Mouse (Mus musculus) stomach, embryonic 14.5 days (tissue): ENCODE data around the gene Pbx1. TPM values are rescaled to one million over a fixed set of nuclear protein-coding genes. Genes with fewer than 3 reads are reported as not detected.

Experiments
- ATAC-seq: fragments of 200-750 bp; cut with Nextera tagmentation; 2 replicates; pipeline ENCODE4 v1.8.0; 2017; ENCODE audit warnings: low read depth, moderate TSS enrichment; ENCODE audit not compliant: insufficient number of reproducible peaks, insufficient read depth, low FRiP score
- H3K27ac ChIP-seq: fragments of 300-500 bp; sonication (generic); 2 replicates; pipeline ENCODE4 v1.5.1; 2014; ENCODE audit warnings: mild to moderate bottlenecking, low read length, moderate library complexity, mixed read lengths
- H3K27me3 ChIP-seq: fragments of 300-500 bp; sonication (generic); 2 replicates; pipeline ENCODE4 v1.6.1; 2014; ENCODE audit warnings: low read length, control low read depth, mixed read lengths; ENCODE audit not compliant: control insufficient read depth, insufficient read depth
- H3K36me3 ChIP-seq: fragments of 300-500 bp; sonication (generic); 2 replicates; pipeline ENCODE4 v1.6.1; 2014; ENCODE audit warnings: mild to moderate bottlenecking, control low read depth, low read length, moderate library complexity, mixed read lengths; ENCODE audit not compliant: control insufficient read depth, insufficient read depth
- H3K4me1 ChIP-seq: fragments of 300-500 bp; sonication (generic); 2 replicates; pipeline ENCODE4 v1.6.1; 2014; ENCODE audit warnings: low read length, control low read depth, mixed read lengths; ENCODE audit not compliant: control insufficient read depth, insufficient read depth
- H3K4me2 ChIP-seq: fragments of 300-500 bp; sonication (generic); replicated peaks from 2 replicates; pipeline ENCODE4 v1.6.1; 2014; ENCODE audit warnings: low read depth, low read length, control low read depth
- H3K4me3 ChIP-seq: fragments of 300-500 bp; sonication (generic); 2 replicates; pipeline ENCODE4 v1.5.1; 2014; ENCODE audit warnings: low read depth, low read length, control low read depth
- H3K9ac ChIP-seq: fragments of 300-500 bp; sonication (generic); replicated peaks from 2 replicates; pipeline ENCODE4 v1.6.1; 2014; ENCODE audit warnings: low read depth, mild to moderate bottlenecking, control low read depth, low read length, moderate library complexity, mixed read lengths
- H3K9me3 ChIP-seq: fragments of 300-500 bp; sonication (generic); 2 replicates; pipeline ENCODE4 v1.6.1; 2016; ENCODE audit warnings: low read depth, low read length, control low read depth; ENCODE audit not compliant: control insufficient read depth
- WGBS: fragments of 180-500 bp; shearing (Covaris S2); extraction: QIAGEN DNeasy Blood & Tissue Kit; methylation state at CpG from one replicate; pipeline ENCODE4 v1.1.7; 2014; 5-methylcytosine and 5-hydroxymethylcytosine counted together
- polyA plus RNA-seq: library from polyadenylated mRNA; unstranded; fragments of >200 nt; fragmentation: Nextera tagmentation; extraction: Ambion mirVana; gene quantifications from 2 replicates; pipeline ENCODE4 v1.2.1, GENCODE M21; 2014

Pbx1 gene
- polyA plus RNA-seq, 1 experiment from 2014 or later: 64.1 TPM

DNA sequence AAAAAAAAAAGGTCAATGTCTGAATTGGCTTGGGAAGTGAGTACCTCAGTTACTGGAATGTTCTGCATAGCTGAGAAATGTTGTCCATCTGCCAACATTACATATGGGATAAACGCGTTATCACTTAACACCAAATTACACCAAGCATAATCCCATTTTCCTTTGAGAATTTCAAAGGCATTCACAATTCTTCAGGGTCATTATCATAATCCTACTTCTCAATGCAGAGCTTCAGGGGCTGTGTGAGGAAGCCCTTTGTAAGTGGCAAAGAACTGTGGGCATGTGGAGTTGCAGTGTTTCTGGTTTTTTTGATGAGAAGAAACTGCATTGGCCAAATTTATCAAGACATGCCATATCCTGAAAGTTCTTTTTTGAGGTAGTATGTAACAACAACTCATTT lies 333.3 kb downstream of the Pbx1 start:
- Histone ChIP-seq H3K4me1 (no peaks in the 10 kb centered on the region), H3K4me2 (no peak overlapping the region), H3K9me3 (no peaks in the 10 kb centered on the region; the same call in 1 of the 2 replicates), H3K27ac (no peak overlapping the region), H3K9ac (no peak overlapping the region), H3K36me3 (no peaks in the 10 kb centered on the region), H3K27me3 (no peaks in the 10 kb centered on the region), H3K4me3 (no peak overlapping the region)
- WGBS: 92% methylated on average over 2 of the region's 2 CpGs
- no peak for ATAC-seq

DNA sequence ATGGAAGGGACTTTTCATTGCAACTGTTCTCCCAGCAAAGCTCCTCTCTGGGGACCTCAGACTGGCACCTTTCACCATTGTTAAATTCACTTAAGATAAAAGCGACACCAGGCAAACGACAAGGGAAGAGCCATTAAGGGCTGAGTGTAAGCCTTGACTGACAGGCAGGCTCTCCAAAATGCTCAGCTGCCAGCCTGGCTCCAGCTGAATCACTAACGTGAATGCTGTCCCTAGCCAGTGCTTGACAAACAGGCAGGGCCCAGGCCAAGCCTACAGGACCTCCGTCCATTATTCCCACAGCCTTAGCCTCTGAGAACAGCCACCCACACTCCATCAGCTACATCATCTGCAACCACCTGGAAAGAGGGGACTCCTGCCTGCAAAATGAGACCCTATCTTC lies 337.4 kb downstream of the Pbx1 start:
- Histone ChIP-seq H3K27me3 (no peaks in the 10 kb centered on the region), H3K4me3 (no peak overlapping the region), H3K4me2 (no peak overlapping the region), H3K4me1 (no peaks in the 10 kb centered on the region), H3K9ac (no peak overlapping the region), H3K9me3 (no peaks in the 10 kb centered on the region), H3K36me3 (no peaks in the 10 kb centered on the region), H3K27ac (no peak overlapping the region)
- no peak for ATAC-seq
- 48% methylated on average over 4 of the region's 4 CpGs for WGBS

DNA sequence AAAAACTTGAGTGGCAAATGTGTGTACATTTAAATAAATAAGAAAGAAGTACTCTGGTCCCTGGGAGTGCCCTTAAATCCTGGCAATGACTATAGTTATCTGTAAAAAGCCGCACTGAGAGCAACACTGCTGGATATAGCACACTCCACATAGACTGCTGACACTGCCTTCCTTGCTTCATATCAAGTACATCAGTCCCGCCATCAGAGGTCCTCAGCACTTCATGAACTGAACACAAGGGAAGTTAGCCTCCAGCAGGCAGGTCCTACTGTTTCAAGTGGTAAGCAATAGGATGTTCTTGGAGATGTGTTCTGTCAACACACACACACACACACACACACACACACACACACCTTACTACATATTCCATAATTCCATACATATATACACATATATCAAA lies 339.0 kb downstream of the Pbx1 start:
- H3K4me1 ChIP-seq: no peaks in the 10 kb centered on the region
- 91% methylated on average over 2 of the region's 2 CpGs for WGBS
- no peaks in the 10 kb centered on the region for H3K9me3 ChIP-seq
- no peak overlapping the region for H3K9ac ChIP-seq
- 0 out of 2 replicates have a peak, but pooled peaks have one; percentile 28 for ATAC-seq
- H3K27me3 ChIP-seq: no peaks in the 10 kb centered on the region
- H3K4me2 ChIP-seq: no peak overlapping the region
- no peak overlapping the region for H3K4me3 ChIP-seq
- H3K36me3 ChIP-seq: no peaks in the 10 kb centered on the region
- no peak overlapping the region for H3K27ac ChIP-seq

DNA sequence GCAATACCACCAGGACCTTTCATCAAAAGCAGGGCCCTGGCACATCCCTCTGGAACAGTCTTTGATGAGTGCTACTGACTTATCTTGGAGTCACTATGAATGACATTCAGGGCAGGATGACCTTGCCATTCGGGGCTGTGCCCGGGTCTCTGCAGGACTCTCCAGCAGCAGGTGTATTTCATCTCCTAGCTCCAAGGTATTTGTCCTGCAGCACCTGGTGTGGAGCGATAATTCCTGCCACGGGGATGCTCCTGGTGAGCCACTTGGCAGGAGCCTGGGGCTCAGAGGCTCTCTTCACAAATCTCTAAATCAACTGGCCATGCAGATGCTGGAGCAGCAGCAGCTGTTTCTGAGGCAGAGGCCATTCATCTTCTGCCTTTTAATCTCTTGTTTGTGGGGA lies 340.4 kb downstream of the Pbx1 start:
- no peaks in the 10 kb centered on the region for H3K9me3 ChIP-seq
- H3K9ac ChIP-seq: no peak overlapping the region
- no peak for ATAC-seq
- H3K27me3 ChIP-seq: no peaks in the 10 kb centered on the region
- no peak overlapping the region for H3K27ac ChIP-seq
- WGBS: 47% methylated on average over 4 of the region's 4 CpGs
- H3K4me3 ChIP-seq: no peak overlapping the region
- H3K4me2 ChIP-seq: no peak overlapping the region
- no peaks in the 10 kb centered on the region for H3K4me1 ChIP-seq
- no peaks in the 10 kb centered on the region for H3K36me3 ChIP-seq

DNA sequence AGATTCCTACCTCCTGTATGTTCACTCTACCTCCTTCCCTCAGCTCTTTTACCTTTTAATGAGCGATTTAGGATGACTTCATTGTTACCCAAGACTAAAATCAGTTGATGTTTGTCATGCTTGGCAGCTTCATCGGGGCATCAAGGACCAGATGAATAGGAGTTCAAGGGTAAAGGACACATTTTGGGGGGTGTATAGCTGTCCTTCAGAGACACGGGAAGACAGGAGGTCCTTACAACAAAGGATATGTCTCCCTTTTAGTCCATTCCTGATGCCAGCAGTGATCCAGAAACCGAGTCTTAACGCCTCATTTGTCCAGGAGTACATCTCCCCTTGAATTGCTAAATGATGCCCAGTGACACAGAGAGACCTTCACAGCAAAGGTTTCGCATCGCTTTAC lies 343.4 kb downstream of the Pbx1 start:
- no peaks in the 10 kb centered on the region for H3K36me3 ChIP-seq
- H3K4me3 ChIP-seq: no peak overlapping the region
- no peak for ATAC-seq
- no peak overlapping the region for H3K4me2 ChIP-seq
- no peaks in the 10 kb centered on the region for H3K4me1 ChIP-seq
- 87% methylated on average over 7 of the region's 7 CpGs for WGBS
- H3K27ac ChIP-seq: no peak overlapping the region
- no peak overlapping the region for H3K9ac ChIP-seq
- H3K9me3 ChIP-seq: no peaks in the 10 kb centered on the region
- no peaks in the 10 kb centered on the region for H3K27me3 ChIP-seq

DNA sequence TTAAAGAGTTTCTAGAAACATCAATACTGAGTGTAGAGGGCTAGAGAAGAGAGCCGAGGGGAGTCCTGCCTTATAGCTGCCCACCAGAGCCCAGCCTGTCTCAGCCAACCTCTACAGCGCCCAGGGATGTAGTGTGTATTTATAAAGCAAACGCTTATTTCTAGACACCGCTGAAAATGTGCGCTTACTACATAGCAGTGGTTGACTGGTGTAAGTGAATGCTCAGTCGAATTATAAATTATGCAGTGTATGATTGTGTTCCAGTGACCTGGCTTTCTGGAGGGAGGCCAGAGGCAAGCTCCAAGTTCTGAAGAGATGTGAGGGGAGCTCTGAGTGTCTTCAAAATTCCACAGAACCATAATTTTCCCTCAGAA lies 352.7 kb downstream of the Pbx1 start:
- H3K4me2 ChIP-seq: no peak overlapping the region
- no peaks in the 10 kb centered on the region for H3K36me3 ChIP-seq
- 83% methylated on average over 6 of the region's 6 CpGs for WGBS
- no peaks in the 10 kb centered on the region for H3K27me3 ChIP-seq
- no peak overlapping the region for H3K4me3 ChIP-seq
- ATAC-seq: no peak
- no peak overlapping the region for H3K9ac ChIP-seq
- no peak overlapping the region for H3K27ac ChIP-seq
- H3K4me1 ChIP-seq: no peaks in the 10 kb centered on the region
- no peaks in the 10 kb centered on the region for H3K9me3 ChIP-seq

DNA sequence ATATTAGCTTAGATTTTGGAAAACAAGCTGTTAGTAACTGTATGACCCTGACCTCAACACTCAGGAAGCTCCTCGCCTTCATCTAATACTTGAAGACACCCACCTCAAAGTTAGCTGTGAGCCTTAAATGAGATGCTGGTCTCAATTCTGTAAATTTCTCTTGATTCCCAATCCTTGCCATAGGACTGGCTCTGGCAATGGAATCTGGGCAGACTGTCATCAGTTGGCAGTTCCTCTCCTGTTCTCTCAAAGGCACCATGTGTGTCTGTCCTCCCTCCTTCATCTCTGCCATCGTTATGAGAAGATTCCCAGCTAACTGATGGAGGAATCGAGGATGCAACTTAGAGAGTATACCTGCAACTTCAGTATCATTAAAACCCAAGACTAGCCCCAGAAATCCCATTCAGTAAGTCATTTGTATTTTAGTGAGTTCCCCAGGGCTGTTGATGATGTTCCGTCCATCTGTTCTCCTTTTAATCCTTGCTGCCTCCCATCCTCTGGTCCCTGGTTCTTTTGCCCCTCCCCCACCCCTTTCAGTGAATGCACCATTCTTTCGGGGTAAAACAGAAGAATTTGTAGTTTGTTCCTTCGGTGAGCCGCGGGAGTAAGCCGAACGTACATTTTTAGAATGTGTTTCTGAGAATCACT lies 353.2 kb downstream of the Pbx1 start:
- WGBS: 82% methylated on average over 10 of the region's 10 CpGs
- no peaks in the 10 kb centered on the region for H3K27me3 ChIP-seq
- no peaks in the 10 kb centered on the region for H3K9me3 ChIP-seq
- H3K4me3 ChIP-seq: no peak overlapping the region
- H3K27ac ChIP-seq: no peak overlapping the region
- H3K9ac ChIP-seq: no peak overlapping the region
- no peak overlapping the region for H3K4me2 ChIP-seq
- no peaks in the 10 kb centered on the region for H3K36me3 ChIP-seq
- H3K4me1 ChIP-seq: no peaks in the 10 kb centered on the region
- ATAC-seq: no peak

DNA sequence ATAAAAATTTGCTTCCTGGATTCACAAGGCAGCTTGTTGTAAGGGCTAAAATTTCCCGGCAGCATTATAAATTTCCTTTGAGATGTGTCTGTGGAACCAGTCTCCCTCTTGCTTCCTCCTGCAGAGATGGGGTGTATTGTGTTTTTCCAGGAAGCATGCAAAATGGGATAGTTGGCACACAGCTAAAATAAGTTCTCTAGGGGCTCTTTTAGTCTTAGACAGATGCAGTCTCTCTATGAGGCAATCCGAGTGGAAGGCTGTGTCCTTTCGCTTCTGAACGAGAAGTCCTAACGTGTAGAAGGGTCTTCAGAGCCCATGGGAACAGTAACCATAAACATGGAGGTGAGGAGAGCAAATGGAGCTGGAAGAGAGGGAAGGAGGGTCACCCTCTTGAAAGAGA lies 360.1 kb downstream of the Pbx1 start:
- no peak for ATAC-seq
- H3K36me3 ChIP-seq: no peaks in the 10 kb centered on the region
- no peaks in the 10 kb centered on the region for H3K4me1 ChIP-seq
- no peaks in the 10 kb centered on the region for H3K9me3 ChIP-seq
- no peaks in the 10 kb centered on the region for H3K27me3 ChIP-seq
- no peak overlapping the region for H3K9ac ChIP-seq
- 70% methylated on average over 5 of the region's 5 CpGs for WGBS
- no peak overlapping the region for H3K4me2 ChIP-seq
- no peak overlapping the region for H3K4me3 ChIP-seq
- no peak overlapping the region; the same call in 1 of the 2 replicates for H3K27ac ChIP-seq

DNA sequence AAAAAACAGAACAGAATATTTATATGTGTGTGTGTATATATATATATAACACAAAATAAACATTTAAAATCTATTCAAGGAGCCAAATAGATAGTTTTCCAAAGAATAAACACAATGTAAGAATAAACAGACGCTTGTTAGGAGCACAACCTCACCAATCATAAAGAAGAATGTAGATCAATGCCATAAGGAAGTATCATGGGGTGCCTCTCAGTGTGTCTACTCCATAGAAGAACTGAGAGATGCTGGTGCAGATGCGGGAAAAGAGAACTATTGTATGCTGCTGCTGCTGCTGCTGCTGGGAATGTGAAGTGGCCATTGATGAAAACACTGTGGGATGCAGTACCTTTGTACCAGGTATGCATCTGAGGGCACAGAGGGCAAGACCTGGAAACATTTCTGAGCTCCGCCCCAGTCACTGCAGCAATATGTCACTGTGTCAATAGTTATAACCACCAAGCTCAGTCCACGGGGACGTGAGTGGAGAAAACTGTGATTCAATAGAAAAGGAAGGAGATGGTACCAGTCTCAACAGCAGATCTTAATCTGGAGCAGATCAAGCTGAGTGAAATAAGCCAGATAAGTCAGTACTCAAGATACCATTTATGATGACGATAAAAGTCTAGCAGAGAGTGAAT lies 361.7 kb downstream of the Pbx1 start:
- Histone ChIP-seq H3K36me3 (no peaks in the 10 kb centered on the region), H3K4me1 (no peaks in the 10 kb centered on the region), H3K9me3 (no peaks in the 10 kb centered on the region), H3K27me3 (no peaks in the 10 kb centered on the region), H3K4me2 (no peak overlapping the region), H3K4me3 (no peak overlapping the region), H3K27ac (no peak overlapping the region), H3K9ac (no peak overlapping the region)
- 84% methylated on average over 6 of the region's 6 CpGs for WGBS
- no peak for ATAC-seq
